Mouse (Mus musculus): ENCODE results near the gene Iqck. TPM values are rescaled to one million over a fixed set of nuclear protein-coding genes. Genes with fewer than 3 reads are reported as not detected.

Gene Iqck
- total and polyA plus RNA-seq, 3 experiments, result 0.39 to 0.68 (median 0.62) TPM

GRCm38 (mm10) chr7:118959209-118959608 is 103.7 kb downstream of the Iqck start:
- H3K9ac ChIP-seq (ENCODE audit: insufficient read depth, low read depth), result no peak overlapping the region
- no peaks in the 10 kb centered on the region for H3K79me2 ChIP-seq (replicated peaks; ENCODE audit: control insufficient read depth, extremely low read depth, insufficient read depth, poor library complexity, severe bottlenecking)
- no peak overlapping the region for H3K4me3 ChIP-seq (replicated peaks in 1 of 3; ENCODE audit: low read depth in 2 of 3, low read length in 2 of 3, poor library complexity in 1 of 3)
- DNase-seq (ENCODE audit: extremely low read depth), result no peak
- H3K4me1 ChIP-seq (ENCODE audit: control insufficient read depth in 1 of 2, insufficient read depth in 2 of 2), result no peaks in the 10 kb centered on the region
- no peak overlapping the region for H3K4me2 ChIP-seq (ENCODE audit: insufficient read depth, low read depth, poor library complexity, severe bottlenecking)
- in situ Hi-C loops (cut with MboI; ENCODE audit: low pct_ligation_motif_present, low pct_unique_long_range_greater_than_20kb, low sequenced_read_pairs), result no loop called here
- H3K9me3 ChIP-seq (replicated peaks; ENCODE audit: low read length), result no peaks in the 10 kb centered on the region
- no peaks in the 10 kb centered on the region for H3K36me3 ChIP-seq (replicated peaks in 1 of 2; ENCODE audit: control insufficient read depth in 1 of 2, insufficient read depth in 1 of 2, low read length in 1 of 2)
- dilution Hi-C loops (cut with MboI; ENCODE audit: extremely low pct_ligation_motif_present, extremely low pct_unique_long_range_greater_than_20kb, low sequenced_read_pairs), result no loop called here
- H3K27ac ChIP-seq (ENCODE audit: insufficient read depth, low read depth), result no peak overlapping the region
- H3K27me3 ChIP-seq (replicated peaks), result peaks cover 9% of the 10 kb centered on the region
- no peak for TF ChIP-seq MAFK (IDR thresholded peaks at IDR 0.05; ENCODE audit: insufficient replicate concordance, low read length)
- TF ChIP-seq MAX (IDR thresholded peaks at IDR 0.05; ENCODE audit: low read length), result no peak
- TF ChIP-seq HCFC1 (IDR thresholded peaks at IDR 0.05; ENCODE audit: low read depth, low read length), result no peak
- no peak for TF ChIP-seq MYC (IDR thresholded peaks at IDR 0.05; ENCODE audit: low read depth, low read length)
- no peak for TF ChIP-seq TBP (conservative IDR thresholded peaks at IDR 0.05; ENCODE audit: low read depth, low read length)
- TF ChIP-seq USF1 (IDR thresholded peaks at IDR 0.05; ENCODE audit: low read depth, low read length), result no peak
- no peak for TF ChIP-seq POLR2AphosphoS2 (IDR thresholded peaks at IDR 0.05; ENCODE audit: low read depth, low read length)
- TF ChIP-seq MXI1 (IDR thresholded peaks at IDR 0.05; ENCODE audit: low read depth, low read length), result no peak
- TF ChIP-seq SIN3A (IDR thresholded peaks at IDR 0.05; ENCODE audit: low read length), result no peak
- no peak for TF ChIP-seq MEF2A (IDR thresholded peaks at IDR 0.05; ENCODE audit: borderline replicate concordance, low read depth, low read length)
- no peak for TF ChIP-seq GABPA (IDR thresholded peaks at IDR 0.05; ENCODE audit: insufficient replicate concordance, low read depth, low read length)
- no peak for TF ChIP-seq CHD1 (IDR thresholded peaks at IDR 0.05; ENCODE audit: low read depth, low read length)
- no peak for TF ChIP-seq ZKSCAN1 (IDR thresholded peaks at IDR 0.05; ENCODE audit: borderline replicate concordance, low read depth, low read length)
- no peak for TF ChIP-seq MAZ (IDR thresholded peaks at IDR 0.05; ENCODE audit: low read depth, low read length)
- no peak for TF ChIP-seq EP300 (IDR thresholded peaks at IDR 0.05; ENCODE audit: low read length)
- TF ChIP-seq CTCF (conservative IDR thresholded peaks at IDR 0.05 in 1 of 2, IDR thresholded peaks at IDR 0.05 in 1 of 2; ENCODE audit: low read depth in 2 of 2, low read length in 2 of 2), result no peak

DNA sequence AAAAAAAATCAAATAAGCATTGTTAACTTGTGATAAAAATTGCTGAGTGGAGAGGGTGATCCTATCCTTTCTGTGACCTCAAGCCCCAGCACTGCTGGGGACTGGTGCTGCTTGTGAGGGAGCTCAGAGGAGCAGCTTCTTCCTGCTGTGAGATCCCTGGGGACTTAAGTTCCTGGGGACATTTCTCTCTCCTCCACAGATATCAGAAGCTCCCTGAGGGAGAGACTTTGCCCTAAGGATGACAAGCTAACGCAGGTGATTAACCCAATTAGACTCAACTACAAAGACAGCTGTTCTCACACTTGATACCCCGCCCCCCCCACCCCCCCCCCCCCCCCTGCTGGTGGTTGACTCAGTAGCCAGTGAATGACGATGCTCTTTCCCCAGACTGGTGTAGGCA is 109.2 kb downstream of the Iqck start:
- H3K4me2 ChIP-seq (ENCODE audit: insufficient read depth, low read depth, poor library complexity, severe bottlenecking), result no peak overlapping the region
- H3K4me1 ChIP-seq (ENCODE audit: control insufficient read depth in 1 of 2, insufficient read depth in 2 of 2), result peaks cover 0 to 7% of the 10 kb centered on the region in 2 experiments; a peak in 1 of 4 replicates
- peaks cover 9% of the 10 kb centered on the region for H3K27me3 ChIP-seq (replicated peaks)
- no peaks in the 10 kb centered on the region for H3K9me3 ChIP-seq (replicated peaks; ENCODE audit: low read length)
- no peaks in the 10 kb centered on the region for H3K79me2 ChIP-seq (replicated peaks; ENCODE audit: control insufficient read depth, extremely low read depth, insufficient read depth, poor library complexity, severe bottlenecking)
- no peak overlapping the region for H3K4me3 ChIP-seq (replicated peaks in 1 of 3; ENCODE audit: low read depth in 2 of 3, low read length in 2 of 3, poor library complexity in 1 of 3)
- dilution Hi-C loops (cut with MboI; ENCODE audit: extremely low pct_ligation_motif_present, extremely low pct_unique_long_range_greater_than_20kb, low sequenced_read_pairs) (no loop called here), in situ Hi-C loops (cut with MboI; ENCODE audit: low pct_ligation_motif_present, low pct_unique_long_range_greater_than_20kb, low sequenced_read_pairs) (no loop called here)
- H3K9ac ChIP-seq (ENCODE audit: insufficient read depth, low read depth), result no peak overlapping the region
- no peak overlapping the region for H3K27ac ChIP-seq (ENCODE audit: insufficient read depth, low read depth)
- DNase-seq (ENCODE audit: extremely low read depth), result no peak
- TF ChIP-seq NELFE (IDR thresholded peaks at IDR 0.05; ENCODE audit: low read depth, low read length) (no peak), ZKSCAN1 (IDR thresholded peaks at IDR 0.05; ENCODE audit: borderline replicate concordance, low read depth, low read length) (no peak), CTCF (conservative IDR thresholded peaks at IDR 0.05 in 1 of 2, IDR thresholded peaks at IDR 0.05 in 1 of 2; ENCODE audit: low read depth in 2 of 2, low read length in 2 of 2) (no peak), MXI1 (IDR thresholded peaks at IDR 0.05; ENCODE audit: low read depth, low read length) (no peak), EP300 (IDR thresholded peaks at IDR 0.05; ENCODE audit: low read length) (no peak), IRF4 (IDR thresholded peaks at IDR 0.05; ENCODE audit: low read depth, low read length) (no peak), POLR2AphosphoS2 (IDR thresholded peaks at IDR 0.05; ENCODE audit: low read depth, low read length) (no peak), HCFC1 (IDR thresholded peaks at IDR 0.05; ENCODE audit: low read depth, low read length) (no peak), GABPA (IDR thresholded peaks at IDR 0.05; ENCODE audit: insufficient replicate concordance, low read depth, low read length) (no peak), CHD2 (IDR thresholded peaks at IDR 0.05; ENCODE audit: low read length) (no peak), SIN3A (IDR thresholded peaks at IDR 0.05; ENCODE audit: low read length) (no peak), CHD1 (IDR thresholded peaks at IDR 0.05; ENCODE audit: low read depth, low read length) (no peak), POLR2A (IDR thresholded peaks at IDR 0.05; ENCODE audit: low read depth, low read length) (no peak), MYC (IDR thresholded peaks at IDR 0.05; ENCODE audit: low read depth, low read length) (no peak), KAT2A (IDR thresholded peaks at IDR 0.05; ENCODE audit: insufficient replicate concordance, low read length) (no peak), USF1 (IDR thresholded peaks at IDR 0.05; ENCODE audit: low read depth, low read length) (no peak), SMC3 (IDR thresholded peaks at IDR 0.05; ENCODE audit: low read depth, low read length) (no peak), PAX5 (IDR thresholded peaks at IDR 0.05; ENCODE audit: low read length) (no peak), RCOR1 (conservative IDR thresholded peaks at IDR 0.05; ENCODE audit: low read depth, low read length) (no peak), TCF12 (IDR thresholded peaks at IDR 0.05; ENCODE audit: low read depth, low read length) (no peak)
- H3K36me3 ChIP-seq (replicated peaks in 1 of 2; ENCODE audit: control insufficient read depth in 1 of 2, insufficient read depth in 1 of 2, low read length in 1 of 2), result no peaks in the 10 kb centered on the region
